Mouse (Mus musculus): ENCODE measurements around the gene 4930455H04Rik.

DNA sequence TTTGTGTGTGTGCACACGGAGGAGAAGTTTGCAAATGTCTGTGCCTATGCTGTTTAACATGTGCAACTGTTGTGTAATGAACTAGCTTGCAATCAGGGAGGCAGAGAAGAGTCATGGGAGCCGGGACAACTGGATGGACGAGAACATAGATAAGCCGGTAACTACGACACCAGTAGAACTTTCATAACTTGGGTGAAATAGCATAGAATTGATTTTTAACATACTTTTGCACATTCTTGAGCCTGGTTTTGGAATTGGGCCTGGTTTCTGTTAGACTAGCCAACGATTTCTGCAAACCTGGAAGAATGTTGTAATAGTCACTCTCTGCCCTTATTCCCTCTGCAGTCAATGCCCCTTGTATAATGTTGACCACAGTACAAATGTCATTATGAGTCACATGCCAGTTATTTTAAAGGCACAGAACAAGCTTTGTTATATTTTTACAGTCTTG lies 17.4 kb upstream of the 4930455H04Rik start:
- TF ChIP-seq CTCF (IDR thresholded peaks at IDR 0.05; ENCODE audit: control insufficient read depth, insufficient read depth, insufficient replicate concordance, low read depth, low read length) (no peak), POLR2A (IDR thresholded peaks at IDR 0.05; ENCODE audit: control insufficient read depth, low read depth, low read length) (no peak)

Measured in testis, adult 2 months (tissue).